Mouse (Mus musculus) heart, adult 2 months (tissue): ENCODE measurements around the gene Samd4b.

Experiments
- CTCF ChIP-seq: fragments of 200-600 bp; IDR thresholded peaks from 2 replicates; pipeline ENCODE4 v1.8.1; 2022; ENCODE audit warnings: antibody characterized with exemption, mild to moderate bottlenecking, moderate library complexity
- POLR2A ChIP-seq: fragments of 200-500 bp; IDR thresholded peaks from 2 replicates; pipeline ENCODE4 v1.6.1; 2011; ENCODE audit warnings: mild to moderate bottlenecking, low read depth, low read length, control low read depth; ENCODE audit not compliant: insufficient read depth

- TF ChIP-seq POLR2A: no peak
- TF ChIP-seq CTCF: no peak
These were observed 44.9 kb downstream of the Samd4b start for GRCm38 (mm10) chr7:28553076-28553475.
